Mouse (Mus musculus): Measurements from ENCODE around the gene Pxn.
"Not testable (repeated sequence)": the region's sequence is repeated elsewhere in the genome, so short reads cannot be mapped to it uniquely, and the experiment has no call there.

- not testable (repeated sequence) for TF ChIP-seq CTCF (IDR thresholded peaks at IDR 0.05; ENCODE audit: low read depth, low read length); POLR2A (IDR thresholded peaks at IDR 0.05; ENCODE audit: extremely low read depth, insufficient read depth, low read length)
These were observed 859 bp upstream of the Pxn start for GRCm38 (mm10) chr5:115505617-115506016.

All from liver, adult 2 months (tissue).